Mouse (Mus musculus) liver, embryonic 13.5 days (tissue): ENCODE measurements at regions not wholly inside any gene's neighbourhood (a gene's known extent, or its start where the extent isn't known, plus 50 kb on each side); places are given as distances from the start of the nearest gene placed in this dataset.

Experiments used
- ATAC-seq: fragments of 200-750 bp; cut with Nextera tagmentation; 2 replicates; pipeline ENCODE4 v1.8.0; 2017; ENCODE audit warnings: low read depth, mild to moderate bottlenecking, moderate number of reproducible peaks, moderate library complexity
- DNase-seq: peaks from one replicate; pipeline ENCODE4 v3.0.0; 2022
- H3K27ac ChIP-seq: fragments of 300-500 bp; sonication (generic); 2 replicates; pipeline ENCODE4 v1.5.1; 2015; ENCODE audit warnings: moderate library complexity, mild to moderate bottlenecking, inconsistent platforms
- H3K27me3 ChIP-seq: fragments of 300-500 bp; sonication (generic); 2 replicates; pipeline ENCODE4 v1.6.1; 2015; ENCODE audit warnings: mild to moderate bottlenecking, inconsistent platforms
- H3K36me3 ChIP-seq: fragments of 300-500 bp; sonication (generic); 2 replicates; pipeline ENCODE4 v1.6.1; 2015; ENCODE audit warnings: mild to moderate bottlenecking, inconsistent platforms
- H3K4me1 ChIP-seq: fragments of 300-500 bp; sonication (generic); replicated peaks from 2 replicates; pipeline ENCODE4 v1.6.1; 2015; ENCODE audit warnings: inconsistent platforms
- H3K4me2 ChIP-seq: fragments of 300-500 bp; sonication (generic); 2 replicates; pipeline ENCODE4 v1.6.1; 2015; ENCODE audit warnings: inconsistent platforms, mild to moderate bottlenecking, moderate library complexity
- H3K4me3 ChIP-seq: fragments of 300-500 bp; sonication (generic); replicated peaks from 2 replicates; pipeline ENCODE4 v1.5.1; 2015; ENCODE audit warnings: mild to moderate bottlenecking, inconsistent platforms
- H3K9ac ChIP-seq: fragments of 300-500 bp; sonication (generic); 2 replicates; pipeline ENCODE4 v1.6.1; 2015; ENCODE audit warnings: mild to moderate bottlenecking, inconsistent platforms
- H3K9me3 ChIP-seq: fragments of 300-500 bp; sonication (generic); replicated peaks from 2 replicates; pipeline ENCODE4 v1.6.1; 2016; ENCODE audit warnings: inconsistent platforms
- WGBS: fragments of 180-500 bp; shearing (Covaris S2); methylation state at CpG from one replicate; pipeline ENCODE4 v1.1.7; 2015; ENCODE audit not compliant: insufficient replicate concordance; 5-methylcytosine and 5-hydroxymethylcytosine counted together

DNA sequence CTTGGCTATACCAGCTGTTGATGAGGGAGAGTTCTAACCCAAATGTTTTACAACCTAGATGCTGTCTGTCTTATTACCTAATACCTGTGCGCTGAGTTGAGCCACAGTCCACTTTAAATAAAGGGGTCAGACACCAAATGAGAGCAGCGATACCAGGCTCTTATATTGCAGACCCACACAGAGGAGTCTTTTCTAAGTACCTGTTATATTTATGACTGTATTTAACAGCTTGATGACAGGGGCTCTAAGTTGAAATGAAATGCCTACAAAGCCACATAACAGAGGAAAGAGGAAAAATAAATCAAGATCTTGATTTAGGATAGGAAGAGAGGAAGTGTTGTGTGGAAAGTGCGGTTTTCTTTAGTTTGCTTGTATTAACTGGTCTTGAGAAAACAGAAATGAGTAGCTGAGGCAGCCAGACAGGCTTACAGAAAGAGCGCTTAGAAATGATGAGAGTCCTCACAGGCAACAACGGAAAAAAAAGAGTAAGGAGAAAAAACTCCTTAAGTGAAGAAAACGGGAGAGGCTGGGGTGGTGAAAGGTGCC, 281.6 kb upstream of the Pfn2 start:
- Histone ChIP-seq H3K4me3 (no peak overlapping the region), H3K9ac (no peak overlapping the region), H3K27me3 (no peaks in the 10 kb centered on the region), H3K4me2 (no peak overlapping the region), H3K27ac (no peak overlapping the region; the same call in 1 of the 2 replicates), H3K9me3 (no peaks in the 10 kb centered on the region), H3K36me3 (no peaks in the 10 kb centered on the region), H3K4me1 (peaks cover 8% of the 10 kb centered on the region; the same call in 1 of the 2 replicates)
- no peak for DNase-seq
- 40% methylated on average over 6 of the region's 6 CpGs for WGBS
- ATAC-seq = no peak

DNA sequence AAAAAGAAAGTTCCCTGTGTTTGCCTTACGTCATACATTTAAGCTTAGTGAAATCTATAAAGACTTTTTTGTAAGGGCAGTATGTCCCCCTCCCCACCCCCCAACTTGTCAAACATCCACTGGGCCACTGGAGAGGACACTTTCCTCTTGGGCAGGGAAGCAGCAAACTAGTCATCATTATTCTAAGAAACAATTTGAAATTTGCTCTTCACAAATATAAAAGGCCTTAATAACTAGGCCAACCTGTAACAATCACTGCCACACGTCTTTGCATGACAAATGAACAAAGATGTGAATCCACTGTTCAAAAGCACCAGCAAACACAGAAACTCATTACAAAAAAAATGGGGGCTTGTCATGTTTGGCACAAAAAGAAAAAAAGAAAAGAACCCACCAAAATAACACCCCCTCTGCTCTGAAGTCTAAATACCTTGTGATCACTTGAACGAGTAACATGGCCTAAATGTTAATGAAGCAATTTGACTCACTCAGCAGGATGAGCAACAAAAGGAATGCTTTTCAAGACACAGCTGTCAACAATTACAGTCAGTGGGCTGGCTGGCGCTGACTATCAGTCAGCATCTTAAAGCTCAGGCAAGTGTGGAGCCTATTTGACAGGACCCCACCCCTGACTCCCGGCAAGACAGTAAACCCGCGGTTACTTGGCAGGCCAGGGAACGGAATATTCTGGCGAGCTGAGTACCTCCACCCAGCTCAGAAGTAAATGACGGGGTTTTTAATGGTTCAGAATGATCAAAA, 278.7 kb upstream of the Tsc22d2 start:
- WGBS = 52% methylated on average over 10 of the region's 10 CpGs

DNA sequence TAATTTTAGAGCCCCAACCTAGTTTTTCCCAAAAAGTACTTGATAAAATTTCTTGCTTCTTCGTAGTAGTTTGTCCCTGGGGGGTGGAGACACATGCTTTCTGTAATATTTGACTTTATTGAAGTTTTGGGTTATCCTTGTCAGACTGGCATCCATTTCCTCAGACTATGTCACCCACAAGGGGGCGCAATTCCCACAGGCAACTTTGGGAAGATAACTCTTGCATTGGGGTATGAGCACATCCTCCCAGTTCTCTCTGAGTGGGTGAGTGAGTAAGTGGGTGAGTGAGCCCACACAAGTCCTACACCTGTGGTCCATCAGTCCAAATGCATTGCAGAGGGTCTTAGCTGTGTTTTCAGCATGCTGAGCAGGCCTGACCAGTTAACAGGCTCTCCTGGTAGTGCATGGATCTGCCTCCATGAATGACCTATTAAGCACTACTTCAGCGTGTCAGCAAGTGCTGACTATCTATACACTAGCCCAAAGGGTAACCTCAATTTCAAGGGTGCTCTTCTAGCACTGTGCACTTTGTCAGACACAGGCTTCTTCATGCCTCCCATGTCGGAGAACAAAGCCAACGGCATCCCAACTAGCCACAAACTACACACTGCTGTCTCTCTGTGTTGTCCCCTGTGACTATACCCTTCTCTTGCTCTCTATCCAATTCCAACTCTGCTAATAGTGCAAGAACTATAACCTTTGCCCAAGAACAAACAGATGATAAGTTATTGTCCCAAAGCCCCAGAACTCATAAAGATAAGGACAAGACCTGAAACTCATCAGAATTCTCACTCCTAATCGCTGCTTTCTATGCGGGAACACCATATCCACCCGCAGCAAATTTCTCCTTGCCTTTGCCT, 275.6 kb upstream of the Tsc22d2 start:
- H3K4me2 ChIP-seq = no peak overlapping the region
- ATAC-seq (no peak), DNase-seq (no peak)
- no peaks in the 10 kb centered on the region for H3K27me3 ChIP-seq
- no peak overlapping the region for H3K4me3 ChIP-seq
- 56% methylated on average over 8 of the region's 8 CpGs for WGBS
- no peaks in the 10 kb centered on the region for H3K36me3 ChIP-seq
- H3K4me1 ChIP-seq = no peaks in the 10 kb centered on the region
- no peak overlapping the region for H3K9ac ChIP-seq
- H3K27ac ChIP-seq = no peak overlapping the region
- H3K9me3 ChIP-seq = no peaks in the 10 kb centered on the region

More for the DNA sequence above, 278.7 kb upstream of the Tsc22d2 start:
- ATAC-seq (no peak), DNase-seq (no peak)
- H3K9ac ChIP-seq = no peak overlapping the region
- no peaks in the 10 kb centered on the region for H3K9me3 ChIP-seq
- H3K36me3 ChIP-seq = no peaks in the 10 kb centered on the region
- no peak overlapping the region for H3K4me3 ChIP-seq
- no peak overlapping the region for H3K4me2 ChIP-seq
- H3K4me1 ChIP-seq = no peaks in the 10 kb centered on the region
- H3K27me3 ChIP-seq = no peaks in the 10 kb centered on the region
- H3K27ac ChIP-seq = no peak overlapping the region

DNA sequence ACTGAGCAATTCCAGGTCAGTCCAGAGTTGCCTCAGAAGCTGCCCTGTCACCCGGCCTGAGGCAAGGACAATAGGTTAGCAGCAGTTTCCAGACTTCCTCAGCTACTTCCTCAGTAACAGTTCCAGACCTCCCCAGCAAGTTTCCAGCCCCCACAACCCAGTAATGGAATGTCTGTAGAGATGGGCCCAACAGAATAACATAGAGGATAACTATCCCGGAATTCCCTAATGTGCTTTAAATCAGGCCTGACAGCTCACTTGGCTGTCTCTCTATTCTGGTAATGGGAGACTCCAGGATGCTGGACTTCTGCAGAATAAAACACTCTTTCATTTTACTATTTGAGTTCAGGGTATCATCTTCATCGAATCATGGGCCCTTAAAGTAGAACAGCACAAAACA, 268.4 kb upstream of the Tsc22d2 start:
- Histone ChIP-seq H3K27ac (peak overlapping the region; percentile 13; the same call in 1 of the 2 replicates), H3K4me3 (peak overlapping the region; percentile 8; the same call in 1 of the 2 replicates), H3K4me2 (peak overlapping the region; percentile 37)

DNA sequence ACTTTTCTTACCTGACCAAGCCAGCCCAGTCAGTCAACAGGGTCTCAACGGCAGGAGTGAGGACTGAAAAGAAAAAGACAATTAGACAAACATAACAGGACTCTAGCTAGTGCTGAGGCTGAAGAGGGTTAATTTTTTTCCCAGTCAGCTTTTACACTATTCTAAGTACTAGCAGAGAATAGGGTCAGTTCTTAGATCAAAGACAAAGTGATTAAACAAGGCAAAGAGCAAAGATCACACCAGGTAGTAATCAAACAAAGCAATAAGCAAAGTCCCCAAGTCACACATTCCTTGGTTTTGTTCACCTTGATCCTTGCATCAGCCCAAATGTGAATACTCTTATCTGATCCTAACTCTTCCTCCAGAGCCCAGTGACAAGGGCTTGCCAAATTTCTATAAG, 267.8 kb upstream of the Tsc22d2 start:
- no peaks in the 10 kb centered on the region for H3K4me1 ChIP-seq
- H3K9ac ChIP-seq = no peak overlapping the region
- no peak overlapping the region for H3K4me3 ChIP-seq
- H3K27me3 ChIP-seq = no peaks in the 10 kb centered on the region
- H3K4me2 ChIP-seq = peak overlapping the region; percentile 37
- DNase-seq = no peak
- no peak for ATAC-seq
- H3K27ac ChIP-seq = 0 out of 2 replicates have a peak overlapping the region, but pooled peaks have one; percentile 13
- H3K36me3 ChIP-seq = no peaks in the 10 kb centered on the region
- WGBS = 47% methylated on average over 1 of the region's 1 CpGs
- H3K9me3 ChIP-seq = no peaks in the 10 kb centered on the region

More for the DNA sequence above, 268.4 kb upstream of the Tsc22d2 start:
- H3K9ac ChIP-seq = peak overlapping the region; percentile 1; the same call in 1 of the 2 replicates
- no peaks in the 10 kb centered on the region for H3K4me1 ChIP-seq
- H3K9me3 ChIP-seq = no peaks in the 10 kb centered on the region
- no peak for DNase-seq
- WGBS = 46% methylated on average over 3 of the region's 3 CpGs
- H3K27me3 ChIP-seq = no peaks in the 10 kb centered on the region
- no peaks in the 10 kb centered on the region for H3K36me3 ChIP-seq
- no peak for ATAC-seq

DNA sequence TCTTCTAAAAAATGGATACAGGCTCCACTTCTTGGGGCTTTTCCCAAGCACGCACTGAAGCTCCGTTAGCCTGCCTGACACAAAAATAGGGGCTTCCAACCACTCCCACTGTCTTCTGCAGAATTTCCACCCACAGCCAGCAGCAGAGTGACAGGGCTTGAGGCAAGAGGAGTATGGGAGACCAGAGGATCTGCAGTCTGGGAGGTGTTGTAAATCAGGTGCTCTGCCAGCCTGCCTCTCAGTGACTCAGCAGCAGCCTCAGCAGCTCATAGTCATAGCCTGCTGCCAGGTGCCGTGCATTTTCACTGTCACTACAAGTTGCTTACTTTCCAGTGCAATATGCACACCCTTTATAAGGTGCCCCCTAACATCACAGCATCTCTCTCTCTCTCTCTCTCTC, 261.4 kb upstream of the Tsc22d2 start:
- Histone ChIP-seq H3K4me2 (no peak overlapping the region), H3K27me3 (no peaks in the 10 kb centered on the region), H3K36me3 (no peaks in the 10 kb centered on the region), H3K27ac (no peak overlapping the region), H3K4me1 (no peaks in the 10 kb centered on the region), H3K9me3 (no peaks in the 10 kb centered on the region), H3K9ac (no peak overlapping the region), H3K4me3 (no peak overlapping the region)
- ATAC-seq = no peak
- WGBS = 60% methylated on average over 3 of the region's 3 CpGs
- no peak for DNase-seq

DNA sequence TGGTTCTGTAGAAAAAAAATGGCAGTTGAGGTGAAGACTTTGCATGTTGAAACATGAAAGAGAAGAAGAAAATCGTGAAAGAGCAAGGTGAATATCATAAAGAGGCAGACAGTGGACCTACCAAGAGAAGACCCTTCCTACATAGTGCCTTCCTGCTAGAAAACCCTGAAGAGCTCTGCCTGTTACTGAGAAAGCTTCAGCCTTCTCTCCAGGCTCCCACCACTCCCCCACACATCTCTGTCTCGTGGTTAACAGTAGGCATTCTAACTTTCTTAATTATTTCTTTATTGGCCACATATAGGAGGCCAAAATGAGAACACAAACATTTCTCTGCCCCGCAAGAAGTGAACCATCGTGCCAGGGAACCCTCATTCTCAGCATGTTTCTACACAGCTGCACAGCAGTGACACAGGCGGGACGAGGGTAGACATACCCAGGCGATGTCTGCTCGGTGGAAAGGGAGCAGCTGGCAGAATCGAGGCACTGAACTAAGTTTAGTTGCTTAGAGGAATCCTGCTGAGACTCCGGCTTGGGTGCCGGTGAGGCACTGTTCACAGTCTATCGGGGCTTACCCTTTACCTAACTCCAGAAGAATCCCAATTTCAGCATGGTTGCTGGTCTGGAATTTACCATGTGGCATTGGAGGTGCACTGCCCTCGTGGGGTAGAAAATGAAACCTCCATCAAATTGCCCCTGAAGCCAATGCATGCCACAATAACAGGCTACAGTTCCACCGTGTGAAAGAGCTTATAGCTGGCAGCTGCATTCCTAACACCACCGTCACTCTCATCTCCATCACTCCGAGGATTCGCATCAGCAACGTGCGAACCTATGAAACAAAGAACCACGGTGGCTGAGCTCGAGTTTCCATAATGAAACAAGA, 260.4 kb upstream of the Tsc22d2 start:
- Histone ChIP-seq H3K4me1 (no peaks in the 10 kb centered on the region), H3K4me3 (no peak overlapping the region), H3K27ac (no peak overlapping the region), H3K27me3 (no peaks in the 10 kb centered on the region), H3K4me2 (no peak overlapping the region), H3K36me3 (no peaks in the 10 kb centered on the region), H3K9ac (no peak overlapping the region), H3K9me3 (no peaks in the 10 kb centered on the region)
- DNase-seq (no peak), ATAC-seq (no peak)
- 69% methylated on average over 21 of the region's 21 CpGs for WGBS

DNA sequence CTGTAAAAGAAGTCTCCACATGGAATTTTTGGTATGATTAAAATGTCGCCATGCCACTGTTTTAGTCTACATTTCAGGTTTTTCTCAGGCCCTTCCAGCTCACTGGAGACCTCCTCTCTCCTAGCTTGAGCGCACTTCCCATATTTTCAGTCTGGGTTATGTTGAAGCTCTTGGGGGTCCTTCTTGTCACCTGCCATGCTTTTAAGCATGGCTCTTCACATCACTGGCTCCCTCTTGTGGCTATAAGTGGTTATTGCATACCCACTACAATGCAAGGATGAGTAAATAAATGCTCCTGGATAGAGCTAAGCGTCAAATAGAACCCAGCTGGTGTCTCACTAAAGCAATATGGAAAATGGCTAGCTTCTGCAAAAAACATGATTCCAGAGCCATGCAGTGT, 255.1 kb upstream of the Tsc22d2 start:
- H3K9me3 ChIP-seq = no peaks in the 10 kb centered on the region
- H3K27ac ChIP-seq = no peak overlapping the region
- no peak overlapping the region for H3K4me2 ChIP-seq
- no peak for DNase-seq
- no peaks in the 10 kb centered on the region for H3K36me3 ChIP-seq
- no peak overlapping the region for H3K4me3 ChIP-seq
- 38% methylated on average over 3 of the region's 3 CpGs for WGBS
- H3K27me3 ChIP-seq = no peaks in the 10 kb centered on the region
- no peak for ATAC-seq
- no peaks in the 10 kb centered on the region for H3K4me1 ChIP-seq
- no peak overlapping the region for H3K9ac ChIP-seq

DNA sequence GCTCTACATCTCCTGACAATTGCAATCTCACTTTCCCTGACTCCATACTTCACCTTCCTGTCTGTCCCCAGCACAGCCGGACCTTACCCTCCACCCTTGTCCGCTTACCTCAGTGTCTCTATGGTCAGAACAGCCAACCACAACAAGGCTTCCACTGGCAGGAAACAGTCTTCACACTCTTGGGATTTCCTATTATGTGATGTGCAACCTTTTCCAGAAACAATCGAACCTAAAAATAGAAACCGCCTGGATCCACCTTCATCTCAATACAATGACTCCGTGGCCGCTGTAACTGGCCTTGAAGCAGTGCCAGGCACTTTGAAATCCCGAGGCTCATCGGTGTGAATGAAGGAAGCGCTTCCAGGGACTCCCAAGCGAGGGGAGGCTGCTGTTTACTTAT, 252.3 kb upstream of the Tsc22d2 start:
- ATAC-seq = no peak
- no peak for DNase-seq
- no peaks in the 10 kb centered on the region for H3K4me1 ChIP-seq
- H3K9ac ChIP-seq = no peak overlapping the region
- H3K9me3 ChIP-seq = no peaks in the 10 kb centered on the region
- 25% methylated on average over 10 of the region's 10 CpGs for WGBS
- H3K27me3 ChIP-seq = no peaks in the 10 kb centered on the region
- H3K4me3 ChIP-seq = no peak overlapping the region
- no peak overlapping the region for H3K27ac ChIP-seq
- no peaks in the 10 kb centered on the region for H3K36me3 ChIP-seq
- H3K4me2 ChIP-seq = no peak overlapping the region

DNA sequence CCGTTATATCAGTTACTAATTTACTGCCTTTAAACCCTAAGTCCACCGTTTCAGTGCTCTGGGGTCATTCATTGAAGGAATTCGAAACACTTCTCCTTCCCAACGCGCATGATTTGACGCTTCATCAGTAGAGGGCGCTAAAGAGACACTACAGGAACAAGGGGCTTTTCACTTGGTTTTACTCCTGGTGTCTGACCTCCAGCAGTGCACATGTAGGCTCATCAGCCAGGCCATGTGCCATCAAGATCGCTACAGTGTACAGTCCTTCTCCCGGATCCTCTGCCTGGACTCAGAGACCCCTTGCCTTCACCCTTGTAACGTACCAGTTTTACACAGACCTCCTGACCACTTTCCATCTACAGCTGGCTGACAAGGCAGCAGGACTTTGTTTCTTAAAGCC, 250.7 kb upstream of the Tsc22d2 start:
- no peaks in the 10 kb centered on the region for H3K9me3 ChIP-seq
- H3K27me3 ChIP-seq = no peaks in the 10 kb centered on the region
- H3K4me3 ChIP-seq = no peak overlapping the region
- peak; percentile 36; the same call in 1 of the 2 replicates for ATAC-seq
- H3K9ac ChIP-seq = no peak overlapping the region
- no peak overlapping the region for H3K27ac ChIP-seq
- H3K4me2 ChIP-seq = no peak overlapping the region
- DNase-seq = peak; percentile 27
- 8% methylated on average over 10 of the region's 10 CpGs for WGBS
- no peaks in the 10 kb centered on the region for H3K4me1 ChIP-seq
- no peaks in the 10 kb centered on the region for H3K36me3 ChIP-seq

DNA sequence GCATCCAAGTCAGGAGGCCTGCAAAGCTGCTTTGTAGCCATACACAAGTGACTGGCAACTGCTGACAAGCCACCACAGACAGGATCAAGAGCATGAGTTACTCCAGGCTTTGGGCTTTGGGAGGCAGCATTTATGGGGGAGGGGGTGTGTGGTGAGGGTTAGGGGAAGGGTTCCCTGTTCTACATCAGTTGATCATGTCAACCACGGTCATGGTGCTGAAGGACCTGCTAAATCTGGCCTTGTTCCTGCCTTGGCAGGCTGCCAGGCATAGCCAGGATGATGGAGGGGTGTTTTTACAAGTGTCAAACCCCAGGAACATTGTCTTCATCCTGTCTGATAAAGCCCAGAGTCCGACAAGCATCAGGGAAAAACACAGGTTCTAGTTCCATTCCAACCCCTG, 247.9 kb upstream of the Tsc22d2 start:
- no peak overlapping the region for H3K4me3 ChIP-seq
- no peak for DNase-seq
- 33% methylated on average over 2 of the region's 2 CpGs for WGBS
- no peak overlapping the region for H3K27ac ChIP-seq
- H3K4me2 ChIP-seq = no peak overlapping the region
- H3K4me1 ChIP-seq = no peaks in the 10 kb centered on the region
- no peaks in the 10 kb centered on the region for H3K9me3 ChIP-seq
- no peak for ATAC-seq
- no peak overlapping the region for H3K9ac ChIP-seq
- no peaks in the 10 kb centered on the region for H3K36me3 ChIP-seq
- H3K27me3 ChIP-seq = no peaks in the 10 kb centered on the region
